Mouse (Mus musculus): Measurements from ENCODE around the gene Mindy4. TPM values are rescaled to one million over a fixed set of nuclear protein-coding genes. Genes with fewer than 3 reads are reported as not detected.

Mindy4 gene
- total and polyA plus RNA-seq, 3 experiments = 0.23 to 1.6 TPM; not detected in 1

DNA sequence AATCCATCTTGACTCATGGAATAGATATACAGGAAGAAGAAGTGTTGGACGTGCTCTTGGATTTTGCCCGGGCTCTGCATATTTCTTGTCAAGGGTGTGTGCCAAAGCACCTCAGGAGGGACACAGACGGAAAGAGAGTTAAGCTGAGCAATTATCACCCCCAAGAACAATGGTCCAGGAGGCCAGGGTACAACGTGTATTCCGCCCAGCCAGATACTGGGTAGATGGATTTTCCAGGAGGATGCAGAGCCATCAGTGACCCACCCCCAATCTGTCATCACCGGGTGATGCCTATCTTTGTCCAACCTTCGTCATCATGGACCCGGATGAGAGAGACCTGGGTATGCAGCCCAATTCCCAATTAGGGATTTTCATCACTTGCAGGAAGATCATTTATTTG, 42.5 kb downstream of the Mindy4 start:
- no peak overlapping the region for H3K4me3 ChIP-seq (ENCODE audit: control insufficient read depth in 1 of 2, insufficient read depth in 1 of 2, low read depth in 2 of 2, low read length in 2 of 2)

DNA sequence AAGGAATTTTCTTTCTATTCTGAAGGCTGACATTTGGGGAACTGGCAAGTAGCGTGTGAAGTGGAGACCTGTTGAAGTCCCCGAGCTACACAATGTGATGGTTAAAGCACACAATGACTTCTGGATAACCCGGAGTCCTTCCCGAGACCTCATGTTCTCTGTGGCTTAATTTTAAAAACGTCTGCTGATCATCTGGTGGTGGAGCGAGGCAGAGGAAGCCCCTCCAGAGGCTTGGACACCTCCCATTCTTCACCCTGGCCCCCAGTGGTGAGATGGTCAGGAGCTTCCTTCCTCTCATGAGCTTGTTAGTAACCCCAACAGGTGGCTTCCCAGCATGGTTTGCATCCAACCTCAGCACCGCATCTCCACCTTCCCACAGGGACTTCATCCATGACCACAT, 43.3 kb downstream of the Mindy4 start:
- no peak for DNase-seq (ENCODE audit: low read depth, low spot score)
- H3K4me3 ChIP-seq (ENCODE audit: control insufficient read depth in 1 of 2, insufficient read depth in 1 of 2, low read depth in 2 of 2, low read length in 2 of 2) = no peak overlapping the region
- no peaks in the 10 kb centered on the region for H3K36me3 ChIP-seq (ENCODE audit: control insufficient read depth in 1 of 2, insufficient read depth in 2 of 2, low read length in 2 of 2)
- H3K79me2 ChIP-seq (ENCODE audit: control insufficient read depth, insufficient read depth, low read length, poor library complexity) = no peaks in the 10 kb centered on the region
- no peaks in the 10 kb centered on the region for H3K4me1 ChIP-seq (ENCODE audit: control insufficient read depth in 1 of 2, insufficient read depth in 2 of 2, low read length in 2 of 2)
- no peaks in the 10 kb centered on the region for H3K9me3 ChIP-seq (replicated peaks; ENCODE audit: insufficient read depth, low read length)
- no peak overlapping the region for H3K9ac ChIP-seq (ENCODE audit: control insufficient read depth, low read depth, low read length, poor library complexity, severe bottlenecking)
- H3K27ac ChIP-seq (ENCODE audit: control insufficient read depth, low read depth, low read length) = no peak overlapping the region
- no peaks in the 10 kb centered on the region for H3K27me3 ChIP-seq (ENCODE audit: control insufficient read depth in 1 of 2, insufficient read depth in 2 of 2, low read length in 2 of 2)
- no peak for TF ChIP-seq POLR2A (IDR thresholded peaks at IDR 0.05; ENCODE audit: control insufficient read depth in 1 of 2, insufficient read depth in 1 of 2, low read depth in 1 of 2, low read length in 2 of 2, poor library complexity in 1 of 2)
- TF ChIP-seq MAX (IDR thresholded peaks at IDR 0.05; ENCODE audit: low read length) = no peak
- no peak for TF ChIP-seq TCF12 (IDR thresholded peaks at IDR 0.05; ENCODE audit: low read depth, low read length)
- no peak for TF ChIP-seq USF2 (IDR thresholded peaks at IDR 0.05; ENCODE audit: borderline replicate concordance in 1 of 2, insufficient read depth in 1 of 2, low read depth in 1 of 2, low read length in 2 of 2)
- TF ChIP-seq RCOR1 (IDR thresholded peaks at IDR 0.05; ENCODE audit: low read depth, low read length) = no peak
- TF ChIP-seq TBP (IDR thresholded peaks at IDR 0.05; ENCODE audit: low read depth, low read length) = no peak
- no peak for TF ChIP-seq POLR2AphosphoS5 (IDR thresholded peaks at IDR 0.05; ENCODE audit: borderline replicate concordance, low read depth, low read length)

More for the DNA sequence above, 42.5 kb downstream of the Mindy4 start:
- Histone ChIP-seq H3K36me3 (ENCODE audit: control insufficient read depth in 1 of 2, insufficient read depth in 2 of 2, low read length in 2 of 2) (no peaks in the 10 kb centered on the region), H3K9me3 (replicated peaks; ENCODE audit: insufficient read depth, low read length) (no peaks in the 10 kb centered on the region), H3K79me2 (ENCODE audit: control insufficient read depth, insufficient read depth, low read length, poor library complexity) (no peaks in the 10 kb centered on the region), H3K27ac (ENCODE audit: control insufficient read depth, low read depth, low read length) (no peak overlapping the region), H3K4me1 (ENCODE audit: control insufficient read depth in 1 of 2, insufficient read depth in 2 of 2, low read length in 2 of 2) (no peaks in the 10 kb centered on the region), H3K9ac (ENCODE audit: control insufficient read depth, low read depth, low read length, poor library complexity, severe bottlenecking) (no peak overlapping the region), H3K27me3 (ENCODE audit: control insufficient read depth in 1 of 2, insufficient read depth in 2 of 2, low read length in 2 of 2) (no peaks in the 10 kb centered on the region)
- DNase-seq (ENCODE audit: low read depth, low spot score) = no peak
- no peak for TF ChIP-seq MYB (IDR thresholded peaks at IDR 0.05; ENCODE audit: low read depth, low read length)
- no peak for TF ChIP-seq ETS1 (IDR thresholded peaks at IDR 0.05; ENCODE audit: low read depth, low read length)
- TF ChIP-seq MEF2A (IDR thresholded peaks at IDR 0.05; ENCODE audit: extremely low read depth, insufficient replicate concordance, low read depth, low read length, poor library complexity, severe bottlenecking) = no peak
- no peak for TF ChIP-seq GATA1 (IDR thresholded peaks at IDR 0.05; ENCODE audit: low read depth, low read length)
- TF ChIP-seq POLR2AphosphoS2 (IDR thresholded peaks at IDR 0.05; ENCODE audit: low read length) = no peak
- no peak for TF ChIP-seq MYC (IDR thresholded peaks at IDR 0.05; ENCODE audit: low read depth, low read length)
- TF ChIP-seq RCOR1 (IDR thresholded peaks at IDR 0.05; ENCODE audit: low read depth, low read length) = no peak
- no peak for TF ChIP-seq ZNF384 (IDR thresholded peaks at IDR 0.05; ENCODE audit: low read depth, low read length)
- no peak for TF ChIP-seq MAZ (IDR thresholded peaks at IDR 0.05; ENCODE audit: low read depth, low read length)
- no peak for TF ChIP-seq TAL1 (IDR thresholded peaks at IDR 0.05; ENCODE audit: low read length)
- no peak for TF ChIP-seq MAFK (IDR thresholded peaks at IDR 0.05; ENCODE audit: borderline replicate concordance, low read depth, low read length)
- no peak for TF ChIP-seq NELFE (IDR thresholded peaks at IDR 0.05; ENCODE audit: low read depth, low read length)
- no peak for TF ChIP-seq ZMIZ1 (IDR thresholded peaks at IDR 0.05; ENCODE audit: low read depth, low read length)
- no peak for TF ChIP-seq KAT2A (conservative IDR thresholded peaks at IDR 0.05; ENCODE audit: low read depth, low read length)
- TF ChIP-seq RAD21 (IDR thresholded peaks at IDR 0.05; ENCODE audit: low read depth, low read length) = no peak
- TF ChIP-seq POLR2AphosphoS5 (IDR thresholded peaks at IDR 0.05; ENCODE audit: borderline replicate concordance, low read depth, low read length) = no peak

Measured in MEL (cell line).